Mouse (Mus musculus) MEL (cell line): ENCODE results near the gene Milr1. TPM values are rescaled to one million over a fixed set of nuclear protein-coding genes. Genes with fewer than 3 reads are reported as not detected.
A peak's percentile ranks its signal among the peaks of the same experiment; 100 is the strongest.

ENCODE experiments used
- DNase-seq: peaks from one replicate; pipeline ENCODE4 v3.0.0; 2011; ENCODE audit warnings: low read depth, low spot score
- H3K27ac ChIP-seq: 2 replicates; pipeline ENCODE4 v1.5.1; 2012; ENCODE audit warnings: low read depth, mild to moderate bottlenecking, control low read depth, low read length, moderate library complexity; ENCODE audit not compliant: control insufficient read depth
- H3K27me3 ChIP-seq, 2 experiments: fragments of 150-350 bp in 1 of 2; sonication (generic) in 1 of 2; 2 replicates each; pipeline ENCODE4 v1.6.1; 2012; ENCODE audit warnings: low read length in 2 of 2, mild to moderate bottlenecking in 2 of 2, improper control_type of control experiment in 1 of 2, moderate library complexity in 1 of 2; ENCODE audit not compliant: insufficient read depth in 2 of 2, control insufficient read depth in 1 of 2
- H3K36me3 ChIP-seq, 2 experiments: 2 replicates each; pipeline ENCODE4 v1.6.1; 2012 to 2014; ENCODE audit warnings: low read length in 2 of 2, improper control_type of control experiment in 1 of 2, inconsistent platforms in 1 of 2, mild to moderate bottlenecking in 1 of 2; ENCODE audit not compliant: insufficient read depth in 2 of 2, control insufficient read depth in 1 of 2
- H3K4me1 ChIP-seq, 2 experiments: fragments of 150-350 bp in 1 of 2; sonication (generic) in 1 of 2; 2 replicates each; pipeline ENCODE4 v1.6.1; 2012; ENCODE audit warnings: low read length in 2 of 2, improper control_type of control experiment in 1 of 2, mild to moderate bottlenecking in 1 of 2; ENCODE audit not compliant: insufficient read depth in 2 of 2, control insufficient read depth in 1 of 2
- H3K4me3 ChIP-seq, 2 experiments: fragments of 150-350 bp in 1 of 2; sonication (generic) in 1 of 2; 2 replicates each; pipeline ENCODE4 v1.5.1; 2012; ENCODE audit warnings: low read depth in 2 of 2, low read length in 2 of 2, mild to moderate bottlenecking in 2 of 2, moderate library complexity in 2 of 2, control low read depth in 1 of 2, improper control_type of control experiment in 1 of 2; ENCODE audit not compliant: control insufficient read depth in 1 of 2, insufficient read depth in 1 of 2
- H3K79me2 ChIP-seq: 2 replicates; pipeline ENCODE4 v1.6.1; 2012; ENCODE audit warnings: mild to moderate bottlenecking, low read length, moderate library complexity; ENCODE audit not compliant: control insufficient read depth, poor library complexity, insufficient read depth
- H3K9ac ChIP-seq: 2 replicates; pipeline ENCODE4 v1.6.1; 2012; ENCODE audit warnings: low read depth, mild to moderate bottlenecking, control low read depth, low read length, moderate library complexity; ENCODE audit not compliant: control insufficient read depth, poor library complexity, severe bottlenecking
- H3K9me3 ChIP-seq: fragments of 150-350 bp; sonication (generic); replicated peaks from 2 replicates; pipeline ENCODE4 v1.6.1; 2012; ENCODE audit warnings: mild to moderate bottlenecking, low read length, improper control_type of control experiment, moderate library complexity; ENCODE audit not compliant: insufficient read depth
- BHLHE40 ChIP-seq: IDR thresholded peaks from 2 replicates; pipeline ENCODE4 v1.6.1; 2012; ENCODE audit warnings: low read depth, mild to moderate bottlenecking, inconsistent platforms, low read length, improper control_type of control experiment, borderline replicate concordance
- CHD1 ChIP-seq: IDR thresholded peaks from 2 replicates; pipeline ENCODE4 v1.6.1; 2012; ENCODE audit warnings: low read depth, mild to moderate bottlenecking, inconsistent platforms, low read length, improper control_type of control experiment
- CTCF ChIP-seq, 3 experiments: IDR thresholded peaks in 2 of 3; conservative IDR thresholded peaks in 1 of 3; 2 replicates each; pipeline ENCODE4 v1.5.1; 2011 to 2012; ENCODE audit warnings: low read length in 3 of 3, low read depth in 2 of 3, mild to moderate bottlenecking in 2 of 3, improper control_type of control experiment in 1 of 3, inconsistent platforms in 1 of 3, mixed read lengths in 1 of 3, moderate library complexity in 1 of 3; ENCODE audit not compliant: control insufficient read depth in 1 of 3, insufficient read depth in 1 of 3, poor library complexity in 1 of 3, severe bottlenecking in 1 of 3
- E2F4 ChIP-seq: IDR thresholded peaks from 2 replicates; pipeline ENCODE4 v1.6.1; 2011; ENCODE audit warnings: low read depth, low read length, improper control_type of control experiment, borderline replicate concordance
- ETS1 ChIP-seq: IDR thresholded peaks from 2 replicates; pipeline ENCODE4 v1.6.1; 2012; ENCODE audit warnings: low read depth, mild to moderate bottlenecking, inconsistent platforms, low read length, improper control_type of control experiment, moderate library complexity
- GABPA ChIP-seq: IDR thresholded peaks from 2 replicates; pipeline ENCODE4 v1.6.1; 2012; ENCODE audit warnings: low read depth, mild to moderate bottlenecking, inconsistent platforms, low read length, improper control_type of control experiment, moderate library complexity
- GATA1 ChIP-seq: IDR thresholded peaks from 2 replicates; pipeline ENCODE4 v1.6.1; 2011; ENCODE audit warnings: low read depth, low read length, improper control_type of control experiment
- JUND ChIP-seq: IDR thresholded peaks from 2 replicates; pipeline ENCODE4 v1.6.1; 2011; ENCODE audit warnings: low read depth, mild to moderate bottlenecking, improper control_type of control experiment, low read length
- KAT2A ChIP-seq: conservative IDR thresholded peaks from 2 replicates; pipeline ENCODE4 v1.6.1; 2012; ENCODE audit warnings: low read depth, low read length, improper control_type of control experiment, inconsistent platforms
- MEF2A ChIP-seq: IDR thresholded peaks from 2 replicates; pipeline ENCODE4 v1.6.1; 2014; ENCODE audit warnings: low read depth, mild to moderate bottlenecking, inconsistent platforms, low read length, improper control_type of control experiment; ENCODE audit not compliant: poor library complexity, insufficient replicate concordance, severe bottlenecking; ENCODE audit errors: extremely low read depth
- MXI1 ChIP-seq: IDR thresholded peaks from 2 replicates; pipeline ENCODE4 v1.6.1; 2011; ENCODE audit warnings: mild to moderate bottlenecking, low read depth, low read length, improper control_type of control experiment
- MYB ChIP-seq: IDR thresholded peaks from 2 replicates; pipeline ENCODE4 v1.6.1; 2011; ENCODE audit warnings: mild to moderate bottlenecking, low read depth, low read length, improper control_type of control experiment
- NRF1 ChIP-seq: IDR thresholded peaks from 2 replicates; pipeline ENCODE4 v1.6.1; 2014; ENCODE audit warnings: low read depth, mild to moderate bottlenecking, inconsistent platforms, low read length, improper control_type of control experiment, moderate library complexity; ENCODE audit not compliant: poor library complexity, insufficient read depth, severe bottlenecking
- POLR2A ChIP-seq, 2 experiments: IDR thresholded peaks; 2 replicates each; pipeline ENCODE4 v1.6.1; 2011 to 2012; ENCODE audit warnings: low read length in 2 of 2, mild to moderate bottlenecking in 2 of 2, control low read depth in 1 of 2, improper control_type of control experiment in 1 of 2, low read depth in 1 of 2, moderate library complexity in 1 of 2; ENCODE audit not compliant: control insufficient read depth in 1 of 2, insufficient read depth in 1 of 2, poor library complexity in 1 of 2
- POLR2AphosphoS2 ChIP-seq: IDR thresholded peaks from 2 replicates; pipeline ENCODE4 v1.6.1; 2011; ENCODE audit warnings: low read length, improper control_type of control experiment
- RAD21 ChIP-seq: IDR thresholded peaks from 2 replicates; pipeline ENCODE4 v1.6.1; 2011; ENCODE audit warnings: mild to moderate bottlenecking, low read depth, low read length, improper control_type of control experiment
- SIN3A ChIP-seq: IDR thresholded peaks from 2 replicates; pipeline ENCODE4 v1.6.1; 2012; ENCODE audit warnings: low read length, improper control_type of control experiment, inconsistent platforms
- SMC3 ChIP-seq: IDR thresholded peaks from 2 replicates; pipeline ENCODE4 v1.6.1; 2011; ENCODE audit warnings: low read depth, low read length, improper control_type of control experiment
- UBTF ChIP-seq: IDR thresholded peaks from 2 replicates; pipeline ENCODE4 v1.6.1; 2012; ENCODE audit warnings: low read depth, mild to moderate bottlenecking, inconsistent platforms, low read length, improper control_type of control experiment, moderate library complexity, borderline replicate concordance; ENCODE audit not compliant: insufficient read depth
- USF1 ChIP-seq: IDR thresholded peaks from 2 replicates; pipeline ENCODE4 v1.6.1; 2014; ENCODE audit warnings: low read depth, mild to moderate bottlenecking, inconsistent platforms, low read length, improper control_type of control experiment, moderate library complexity
- USF2 ChIP-seq, 2 experiments: IDR thresholded peaks; 2 replicates each; pipeline ENCODE4 v1.6.1; 2011 to 2012; ENCODE audit warnings: improper control_type of control experiment in 2 of 2, low read length in 2 of 2, borderline replicate concordance in 1 of 2, inconsistent platforms in 1 of 2, low read depth in 1 of 2, mild to moderate bottlenecking in 1 of 2; ENCODE audit not compliant: insufficient read depth in 1 of 2
- ZC3H11A ChIP-seq: IDR thresholded peaks from 2 replicates; pipeline ENCODE4 v1.6.1; 2012; ENCODE audit warnings: low read depth, mild to moderate bottlenecking, inconsistent platforms, low read length, improper control_type of control experiment
- ZNF384 ChIP-seq: IDR thresholded peaks from 2 replicates; pipeline ENCODE4 v1.6.1; 2012; ENCODE audit warnings: low read depth, mild to moderate bottlenecking, inconsistent platforms, low read length, improper control_type of control experiment
- polyA plus RNA-seq, 2 experiments: library from polyadenylated mRNA; stranded (reverse) in 1 of 2; unstranded in 1 of 2; fragments of >175 nt in 1 of 2; fragments of >200 nt in 1 of 2; gene quantifications; 2 replicates each; pipeline versions ENCODE4 v1.2.1 to v1.2.4; 2012; ENCODE audit warnings: low replicate concordance in 2 of 2, low read depth in 1 of 2; ENCODE audit not compliant: insufficient read length in 2 of 2, insufficient read depth in 1 of 2, missing spikeins in 1 of 2
- total RNA-seq: library from RNA; depleted of rRNA; stranded (reverse); fragments of 300-350 nt; gene quantifications from 2 replicates; pipeline ENCODE4 v1.2.3, GENCODE M21; 2012

Milr1 gene
- total and polyA plus RNA-seq, 3 experiments: 0.26 TPM; not detected in 2

- Histone ChIP-seq H3K9me3 (no peaks in the 10 kb centered on the region), H3K79me2 (no peaks in the 10 kb centered on the region), H3K4me1 (no peaks in the 10 kb centered on the region), H3K9ac (no peak overlapping the region), H3K27ac (no peak overlapping the region), H3K27me3 (peaks cover 1 to 8% of the 10 kb centered on the region in 2 experiments; a peak in 3 of 4 replicates), H3K4me3 (no peak overlapping the region), H3K36me3 (no peaks in the 10 kb centered on the region)
- DNase-seq: peak; percentile 36
- TF ChIP-seq CHD1 (no peak), GATA1 (0 out of 2 replicates have a peak, but pooled peaks have one; percentile 8), ZC3H11A (no peak)
Observed at GRCm38 (mm10) chr11:106702584-106702983, 48.4 kb upstream of the Milr1 start.

GRCm38 (mm10) chr11:106703931-106704330 lies 47.1 kb upstream of the Milr1 start:
- Histone ChIP-seq H3K36me3 (no peaks in the 10 kb centered on the region), H3K9me3 (no peaks in the 10 kb centered on the region), H3K27ac (no peak overlapping the region), H3K4me3 (no peak overlapping the region)
- no peak for DNase-seq
- no peak for TF ChIP-seq USF1
- TF ChIP-seq ETS1: no peak
- TF ChIP-seq CHD1: no peak
- TF ChIP-seq SMC3: no peak
- TF ChIP-seq, all 39 proteins: peak for 0
- Histone ChIP-seq H3K27me3 (peaks cover 1 to 11% of the 10 kb centered on the region in 2 experiments; a peak in 3 of 4 replicates), H3K79me2 (no peaks in the 10 kb centered on the region), H3K9ac (no peak overlapping the region), H3K4me1 (no peaks in the 10 kb centered on the region)

- H3K27ac ChIP-seq: no peak overlapping the region
- no peak overlapping the region for H3K9ac ChIP-seq
- H3K9me3 ChIP-seq: no peaks in the 10 kb centered on the region
- no peaks in the 10 kb centered on the region for H3K79me2 ChIP-seq
- no peaks in the 10 kb centered on the region for H3K4me1 ChIP-seq
- no peak for DNase-seq
- H3K4me3 ChIP-seq: no peak overlapping the region
- H3K27me3 ChIP-seq: peaks cover 1 to 11% of the 10 kb centered on the region in 2 experiments; a peak in 3 of 4 replicates
- TF ChIP-seq NRF1: no peak
- no peak for TF ChIP-seq MEF2A
- TF ChIP-seq RAD21: no peak
- TF ChIP-seq BHLHE40: no peak
- TF ChIP-seq CTCF (IDR thresholded peaks at IDR 0.05 in 2 of 3, conservative IDR thresholded peaks at IDR 0.05 in 1 of 3; ENCODE audit: control insufficient read depth in 1 of 3, insufficient read depth in 1 of 3, low read depth in 2 of 3, low read length in 3 of 3, poor library complexity in 1 of 3, severe bottlenecking in 1 of 3): no peak
- no peak for TF ChIP-seq GABPA
- no peak for TF ChIP-seq USF2 (IDR thresholded peaks at IDR 0.05; ENCODE audit: borderline replicate concordance in 1 of 2, insufficient read depth in 1 of 2, low read depth in 1 of 2, low read length in 2 of 2)
- TF ChIP-seq GATA1: no peak
- no peak for TF ChIP-seq JUND
- TF ChIP-seq POLR2AphosphoS2: no peak
- no peak for TF ChIP-seq MYB
- no peak for TF ChIP-seq SIN3A
- TF ChIP-seq POLR2A (IDR thresholded peaks at IDR 0.05; ENCODE audit: control insufficient read depth in 1 of 2, insufficient read depth in 1 of 2, low read depth in 1 of 2, low read length in 2 of 2, poor library complexity in 1 of 2): no peak
- TF ChIP-seq UBTF: no peak
- TF ChIP-seq MXI1: no peak
- no peak for TF ChIP-seq E2F4
- TF ChIP-seq KAT2A: no peak
- no peak for TF ChIP-seq ZNF384
- no peaks in the 10 kb centered on the region for H3K36me3 ChIP-seq
Observed at GRCm38 (mm10) chr11:106704399-106705111, 46.5 kb upstream of the Milr1 start.
